Comparison of ENCODE assay signal across 30 mouse cellular contexts in the genomic region with DNA sequence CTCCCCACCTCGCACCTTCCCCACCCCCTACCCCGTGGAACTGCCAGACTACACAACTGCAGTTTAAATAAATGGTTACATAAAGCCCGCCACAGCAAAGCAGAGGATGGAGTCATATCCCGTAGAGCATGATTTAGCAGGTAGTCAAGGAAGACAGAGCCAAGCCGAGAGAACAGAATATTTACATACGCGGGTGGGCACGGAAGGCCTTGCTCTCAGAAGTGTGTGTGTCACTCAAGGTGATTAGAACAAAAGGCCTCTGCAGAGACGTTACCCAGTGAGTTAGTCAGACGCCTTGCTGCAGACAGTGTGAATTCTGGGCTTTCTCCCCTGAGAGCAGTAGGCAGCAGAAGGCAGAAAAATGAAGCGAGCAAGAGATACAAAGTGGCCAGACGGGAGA. TPM values are rescaled to one million over a fixed set of nuclear protein-coding genes. Genes with fewer than 3 reads are reported as not detected.
DNase-seq lines count a peak whose midpoint lies in the region; TF ChIP-seq lines count a peak whose summit lies in the region.
"Had no signal": no experiment of that assay in that cellular context is flagged by ENCODE, and none has a peak within 500 bp of the region (broad histone marks: within the 10 kb centered on the region; RNA-seq: fewer than 3 reads in every experiment).

No protein-coding gene starts in this region.

- no peak overlapping the region for H3K27ac ChIP-seq in CH12.LX (ENCODE audit: insufficient read depth, low read depth)
- H3K27ac ChIP-seq in limb, embryonic 10.5 days = no peak overlapping the region
- H3K27ac ChIP-seq: embryonic facial prominence, embryonic 12.5 days; forebrain, embryonic 15.5 days; heart, embryonic 15.5 days; hindbrain, embryonic 13.5 days; limb, embryonic 15.5 days; liver, embryonic 13.5 days; macrophage; neural tube, embryonic 12.5 days; stomach, embryonic 15.5 days had no signal

- H3K27me3 ChIP-seq in CH12.LX (replicated peaks) (peaks cover 45% of the 10 kb centered on the region), E14TG2a.4 (ENCODE audit: insufficient read depth, low read length) (peaks cover 34% of the 10 kb centered on the region)
- no peaks in the 10 kb centered on the region for H3K27me3 ChIP-seq in limb, embryonic 10.5 days (ENCODE audit: low read depth, poor library complexity, severe bottlenecking)
- H3K27me3 ChIP-seq: embryonic facial prominence, embryonic 12.5 days; forebrain, embryonic 15.5 days; heart, embryonic 15.5 days; hindbrain, embryonic 13.5 days; limb, embryonic 15.5 days; liver, embryonic 13.5 days; neural tube, embryonic 12.5 days; stomach, embryonic 15.5 days had no signal

- H3K36me3 ChIP-seq in CH12.LX (replicated peaks in 1 of 2; ENCODE audit: control insufficient read depth in 1 of 2, insufficient read depth in 1 of 2, low read length in 1 of 2) = no peaks in the 10 kb centered on the region
- no peaks in the 10 kb centered on the region for H3K36me3 ChIP-seq in E14TG2a.4 (ENCODE audit: insufficient read depth, low read length)
- no peaks in the 10 kb centered on the region for H3K36me3 ChIP-seq in limb, embryonic 10.5 days
- H3K36me3 ChIP-seq: embryonic facial prominence, embryonic 12.5 days; forebrain, embryonic 15.5 days; heart, embryonic 15.5 days; hindbrain, embryonic 13.5 days; limb, embryonic 15.5 days; liver, embryonic 13.5 days; neural tube, embryonic 12.5 days; stomach, embryonic 15.5 days had no signal

- 80% methylated on average over 12 of the region's 12 CpGs for WGBS in limb, embryonic 10.5 days

- TF ChIP-seq POLR2A in CH12.LX (IDR thresholded peaks at IDR 0.05; ENCODE audit: low read depth, low read length) = no peak

- DNase-seq in left cerebral cortex, postnatal 36 days (ENCODE audit: low spot score in 2 of 2) = peak; percentile 17 to 28
- DNase-seq in left cerebral cortex, postnatal 14 days (ENCODE audit: low spot score in 2 of 2) = no peak
- DNase-seq in CH12.LX (ENCODE audit: extremely low read depth) (peak; percentile 0), ZHBTc4 (ENCODE audit: low read depth, low spot score) (peak; percentile 27)
- no peak for DNase-seq in lung, postnatal 25 days (ENCODE audit: low spot score)
- no peak for DNase-seq in limb, embryonic 10.5 days (ENCODE audit: low spot score)
- DNase-seq: adrenal gland, adult 8-10 months; B cell, adult 2 months; cerebellum, adult 9-10 months; cerebellum, postnatal 36 days; embryo, embryonic 11 days; gastrocnemius, postnatal 10 days; heart, postnatal 4 days; kidney, postnatal 14 days; layer of hippocampus, adult 9-11 months; liver, embryonic 13.5 days; lung, adult 18-20 months; thymus, postnatal 25 days had no signal

- H3K4me2 ChIP-seq in CH12.LX (ENCODE audit: insufficient read depth, low read depth, poor library complexity, severe bottlenecking) = peak overlapping the region; percentile 44; the same call in 1 of the 2 replicates
- H3K4me2 ChIP-seq: embryonic facial prominence, embryonic 12.5 days; forebrain, embryonic 15.5 days; heart, embryonic 15.5 days; hindbrain, embryonic 13.5 days; limb, embryonic 15.5 days; liver, embryonic 13.5 days; neural tube, embryonic 12.5 days; stomach, embryonic 15.5 days had no signal

- H3K9me3 ChIP-seq in CH12.LX (replicated peaks; ENCODE audit: low read length) (no peaks in the 10 kb centered on the region), E14TG2a.4 (ENCODE audit: low read length) (peaks cover 21% of the 10 kb centered on the region)
- no peaks in the 10 kb centered on the region for H3K9me3 ChIP-seq in limb, embryonic 10.5 days (replicated peaks)
- H3K9me3 ChIP-seq: embryonic facial prominence, embryonic 12.5 days; forebrain, embryonic 15.5 days; heart, embryonic 15.5 days; hindbrain, embryonic 13.5 days; limb, embryonic 15.5 days; liver, embryonic 13.5 days; neural tube, embryonic 12.5 days; stomach, embryonic 15.5 days had no signal

- TF ChIP-seq RAD21 in CH12.LX (IDR thresholded peaks at IDR 0.05; ENCODE audit: low read depth, low read length) = no peak

- no peaks in the 10 kb centered on the region for H3K79me2 ChIP-seq in CH12.LX (replicated peaks; ENCODE audit: control insufficient read depth, extremely low read depth, insufficient read depth, poor library complexity, severe bottlenecking)

- peaks cover 7 to 13% of the 10 kb centered on the region in 2 experiments for H3K4me1 ChIP-seq in CH12.LX (ENCODE audit: control insufficient read depth in 1 of 2, insufficient read depth in 2 of 2)
- H3K4me1 ChIP-seq in E14TG2a.4 (replicated peaks; ENCODE audit: low read depth, low read length) = peaks cover 16% of the 10 kb centered on the region
- H3K4me1 ChIP-seq in limb, embryonic 10.5 days = no peaks in the 10 kb centered on the region
- H3K4me1 ChIP-seq: embryonic facial prominence, embryonic 12.5 days; forebrain, embryonic 15.5 days; heart, embryonic 15.5 days; hindbrain, embryonic 13.5 days; limb, embryonic 15.5 days; liver, embryonic 13.5 days; neural tube, embryonic 12.5 days; stomach, embryonic 15.5 days had no signal

- dilution Hi-C loops in CH12.LX (cut with MboI; ENCODE audit: extremely low pct_ligation_motif_present, extremely low pct_unique_long_range_greater_than_20kb, low sequenced_read_pairs) = no loop called here

- in situ Hi-C loops in CH12.LX (cut with MboI; ENCODE audit: low pct_ligation_motif_present, low pct_unique_long_range_greater_than_20kb, low sequenced_read_pairs) = no loop called here

- H3K9ac ChIP-seq in CH12.LX (ENCODE audit: insufficient read depth, low read depth) = no peak overlapping the region
- H3K9ac ChIP-seq: embryonic facial prominence, embryonic 12.5 days; forebrain, embryonic 15.5 days; heart, embryonic 15.5 days; hindbrain, embryonic 13.5 days; limb, embryonic 15.5 days; liver, embryonic 13.5 days; neural tube, embryonic 12.5 days; stomach, embryonic 15.5 days had no signal

- H3K4me3 ChIP-seq in CH12.LX (replicated peaks in 1 of 3; ENCODE audit: low read depth in 2 of 3, low read length in 2 of 3, poor library complexity in 1 of 3) (no peak overlapping the region), E14TG2a.4 (replicated peaks; ENCODE audit: low read length) (peak overlapping the region; percentile 54)
- H3K4me3 ChIP-seq in limb, embryonic 10.5 days = no peak overlapping the region
- H3K4me3 ChIP-seq: embryonic facial prominence, embryonic 12.5 days; forebrain, embryonic 15.5 days; heart, embryonic 15.5 days; hindbrain, embryonic 13.5 days; limb, embryonic 15.5 days; liver, embryonic 13.5 days; myocyte; neural tube, embryonic 12.5 days; stomach, embryonic 15.5 days had no signal

- intact Hi-C loops in left cerebral cortex, postnatal 36 days (cut with DNase I) = no loop called here
- intact Hi-C loops in left cerebral cortex, postnatal 14 days (cut with DNase I) = loop anchor here (10.0 kb wide), 1 partner anchor 115 kb away; no protein-coding TSS in a partner anchor

- TF ChIP-seq EP300 in CH12.LX (IDR thresholded peaks at IDR 0.05; ENCODE audit: low read length) = no peak

- TF ChIP-seq CTCF in CH12.LX (conservative IDR thresholded peaks at IDR 0.05 in 1 of 2, IDR thresholded peaks at IDR 0.05 in 1 of 2; ENCODE audit: low read depth in 2 of 2, low read length in 2 of 2) (no peak), E14TG2a.4 (conservative IDR thresholded peaks at IDR 0.05; ENCODE audit: low read length) (no peak)

TF ChIP-seq in CH12.LX, 34 proteins besides CTCF, POLR2A, EP300 and RAD21:
- no peak for TF ChIP-seq USF2 (conservative IDR thresholded peaks at IDR 0.05; ENCODE audit: low read depth, low read length)
- no peak for TF ChIP-seq JUND (conservative IDR thresholded peaks at IDR 0.05; ENCODE audit: low read depth, low read length)
- no peak for TF ChIP-seq IRF4 (IDR thresholded peaks at IDR 0.05; ENCODE audit: low read depth, low read length)
- TF ChIP-seq ZKSCAN1 (IDR thresholded peaks at IDR 0.05; ENCODE audit: borderline replicate concordance, low read depth, low read length) = no peak
TF ChIP-seq in CH12.LX: peak in this region for 0.

RNA-seq across cellular contexts. Expression of a gene that starts 41.6 kb away (rescaled TPM):
- total RNA-seq in left cerebral cortex, postnatal 36 days (2021) = 100 to 1,000 TPM in 1 of 2 experiments, 10 to 100 TPM in 1; 69.7 to 123 TPM
- total RNA-seq in left cerebral cortex, postnatal 14 days (2021) = 100 to 1,000 TPM; 112 to 115 TPM
- 96.3 and 144 TPM in 2 replicates for total RNA-seq in CH12.LX (2012; rRNA removed)
- total RNA-seq in CH12.LX (2014; rRNA removed) = 204 and 230 TPM in 2 replicates
- 227 and 244 TPM in 2 replicates for polyA plus RNA-seq in CH12.LX (2012; ENCODE audit: insufficient read length, low read depth)
- 296 and 308 TPM in 2 replicates for polyA plus RNA-seq in limb, embryonic 10.5 days (2016; fragmentation: Nextera tagmentation; extraction: Ambion mirVana)

RNA-seq across cellular contexts. Expression of a gene that starts 53.5 kb away (rescaled TPM):
- 10 to 100 TPM; 11.4 to 21.7 TPM for total RNA-seq in left cerebral cortex, postnatal 36 days (2021)
- total RNA-seq in left cerebral cortex, postnatal 14 days (2021) = 10 to 100 TPM; 24.1 to 24.9 TPM
- total RNA-seq in CH12.LX (2012; rRNA removed) (not detected in 2 replicates), CH12.LX (2014; rRNA removed) (not detected in 2 replicates)
- polyA plus RNA-seq in CH12.LX (2012; ENCODE audit: insufficient read length, low read depth) = 0.09 TPM in 1 of 2 replicates, not detected in the other
- 0.11 TPM in 1 of 2 replicates, not detected in the other for polyA plus RNA-seq in limb, embryonic 10.5 days (2016; fragmentation: Nextera tagmentation; extraction: Ambion mirVana)
- total RNA-seq: heart, postnatal 4 days had no signal
- polyA plus RNA-seq: heart, embryonic 15.5 days; kidney, embryonic 14.5 days; lung, postnatal 0 days; macrophage; myocyte had no signal

Comparison
In these comparisons a context has a peak if more than half of its experiments do, and no peak if none do; other contexts are left out.
1. DNase-seq: peak in left cerebral cortex, postnatal 36 days (2 of 2), CH12.LX (single experiment) and ZHBTc4 (single experiment); none in left cerebral cortex, postnatal 14 days (0 of 2), lung, postnatal 25 days (single experiment) and limb, embryonic 10.5 days (single experiment).
2. RNA of a gene that starts 53.5 kb away (total RNA-seq): 24.1 to 24.9 TPM in left cerebral cortex, postnatal 14 days and 11.4 to 21.7 TPM in left cerebral cortex, postnatal 36 days; not detected in CH12.LX; every median in the first group is over 10 times any median in the second.